Mouse (Mus musculus) heart, embryonic 10.5 days (tissue): ENCODE data around the gene Mroh3. TPM values are rescaled to one million over a fixed set of nuclear protein-coding genes. Genes with fewer than 3 reads are reported as not detected.

Experiments used
- DNase-seq: peaks from one replicate; pipeline ENCODE4 v3.0.0-alpha.2; 2017; ENCODE audit warnings: low spot score
- H3K27ac ChIP-seq: fragments of 300-500 bp; sonication (generic); 2 replicates; pipeline ENCODE4 v1.5.1; 2016; ENCODE audit warnings: mild to moderate bottlenecking
- H3K27me3 ChIP-seq: fragments of 300-500 bp; sonication (generic); 2 replicates; pipeline ENCODE4 v1.6.1; 2016; ENCODE audit warnings: mild to moderate bottlenecking; ENCODE audit not compliant: poor library complexity, insufficient read depth, severe bottlenecking
- H3K36me3 ChIP-seq: fragments of 300-500 bp; sonication (generic); 2 replicates; pipeline ENCODE4 v1.6.1; 2016; ENCODE audit warnings: mild to moderate bottlenecking, moderate library complexity
- H3K4me1 ChIP-seq: fragments of 300-500 bp; sonication (generic); 2 replicates; pipeline ENCODE4 v1.6.1; 2016; ENCODE audit warnings: mild to moderate bottlenecking
- H3K4me3 ChIP-seq: fragments of 300-500 bp; sonication (generic); 2 replicates; pipeline ENCODE4 v1.5.1; 2016; ENCODE audit warnings: mild to moderate bottlenecking, moderate library complexity
- H3K9me3 ChIP-seq: fragments of 300-500 bp; sonication (generic); 2 replicates; pipeline ENCODE4 v1.6.1; 2016; ENCODE audit warnings: mild to moderate bottlenecking, moderate library complexity
- WGBS: fragments of 180-500 bp; shearing (Covaris S2); methylation state at CpG from one replicate; pipeline ENCODE4 v1.1.7; 2016; 5-methylcytosine and 5-hydroxymethylcytosine counted together
- polyA plus RNA-seq: library from polyadenylated mRNA; unstranded; fragments of >200 nt; fragmentation: Nextera tagmentation; extraction: Ambion mirVana; gene quantifications from 2 replicates; pipeline ENCODE4 v1.2.1, GENCODE M21; 2016

Gene Mroh3
- polyA plus RNA-seq, 1 experiment from 2014 or later, result 0.11 TPM

- Histone ChIP-seq H3K4me1 (peaks cover 13% of the 10 kb centered on the region), H3K36me3 (no peaks in the 10 kb centered on the region), H3K27me3 (peaks cover 19% of the 10 kb centered on the region; the same call in 1 of the 2 replicates), H3K4me3 (no peak overlapping the region), H3K9me3 (no peaks in the 10 kb centered on the region), H3K27ac (no peak overlapping the region)
- WGBS, result 85% methylated on average over 4 of the region's 4 CpGs
- DNase-seq, result no peak
Observed at GRCm38 (mm10) chr1:136238495-136238894, 25.9 kb upstream of the Mroh3 start.

- H3K4me1 ChIP-seq, result peaks cover 40% of the 10 kb centered on the region
- WGBS, result 3% methylated on average over 9 of the region's 9 CpGs
- peak overlapping the region; percentile 82 for H3K27ac ChIP-seq
- H3K36me3 ChIP-seq, result no peaks in the 10 kb centered on the region
- H3K4me3 ChIP-seq, result peak overlapping the region; percentile 70
- peaks cover 56% of the 10 kb centered on the region for H3K27me3 ChIP-seq
- no peaks in the 10 kb centered on the region for H3K9me3 ChIP-seq
- no peak for DNase-seq
Observed at GRCm38 (mm10) chr1:136234595-136235092, 22.0 kb upstream of the Mroh3 start.

GRCm38 (mm10) chr1:136233892-136234594 lies 21.4 kb upstream of the Mroh3 start, which contains the start of gene Inava:
Inava (minus strand) TSS chr1:136234264.
- WGBS, result under 1% methylated on average over 48 of the region's 51 CpGs
- Histone ChIP-seq H3K27ac (peak within 1 kb of the TSS; percentile 82), H3K4me1 (peaks cover 46% of the 10 kb centered on the region), H3K36me3 (no peaks in the 10 kb centered on the region), H3K9me3 (no peaks in the 10 kb centered on the region), H3K27me3 (peaks cover 62% of the 10 kb centered on the region), H3K4me3 (peak within 1 kb of the TSS; percentile 70)
- peak; percentile 85 for DNase-seq

- Histone ChIP-seq H3K9me3 (no peaks in the 10 kb centered on the region), H3K4me3 (peak overlapping the region; percentile 70), H3K27me3 (peaks cover 67% of the 10 kb centered on the region), H3K36me3 (no peaks in the 10 kb centered on the region), H3K4me1 (peaks cover 55% of the 10 kb centered on the region), H3K27ac (peak overlapping the region; percentile 82)
- DNase-seq, result no peak
- WGBS, result under 1% methylated on average over 23 of the region's 23 CpGs
Observed at GRCm38 (mm10) chr1:136232986-136233790, 20.6 kb upstream of the Mroh3 start.

- no peaks in the 10 kb centered on the region for H3K36me3 ChIP-seq
- H3K4me3 ChIP-seq, result peak overlapping the region; percentile 70
- no peak for DNase-seq
- 8% methylated on average over 9 of the region's 9 CpGs for WGBS
- no peaks in the 10 kb centered on the region for H3K9me3 ChIP-seq
- no peak overlapping the region for H3K27ac ChIP-seq
- peaks cover 63% of the 10 kb centered on the region for H3K4me1 ChIP-seq
- peaks cover 74% of the 10 kb centered on the region for H3K27me3 ChIP-seq
Observed at GRCm38 (mm10) chr1:136232285-136232926, 19.8 kb upstream of the Mroh3 start.

- 7% methylated on average over 6 of the region's 6 CpGs for WGBS
- Histone ChIP-seq H3K4me3 (peak overlapping the region; percentile 70), H3K27me3 (peaks cover 82% of the 10 kb centered on the region), H3K36me3 (no peaks in the 10 kb centered on the region), H3K9me3 (no peaks in the 10 kb centered on the region), H3K27ac (no peak overlapping the region), H3K4me1 (peaks cover 66% of the 10 kb centered on the region)
- DNase-seq, result no peak
Observed at GRCm38 (mm10) chr1:136231596-136231995, 19.0 kb upstream of the Mroh3 start.

- no peak overlapping the region for H3K4me3 ChIP-seq
- 34% methylated on average over 11 of the region's 11 CpGs for WGBS
- H3K36me3 ChIP-seq, result no peaks in the 10 kb centered on the region
- peak overlapping the region; percentile 72 for H3K27ac ChIP-seq
- peaks cover 72% of the 10 kb centered on the region for H3K27me3 ChIP-seq
- H3K9me3 ChIP-seq, result no peaks in the 10 kb centered on the region
- peaks cover 66% of the 10 kb centered on the region for H3K4me1 ChIP-seq
- no peak for DNase-seq
Observed at GRCm38 (mm10) chr1:136230201-136230600, 17.6 kb upstream of the Mroh3 start.

- H3K4me3 ChIP-seq, result no peak overlapping the region
- peaks cover 58% of the 10 kb centered on the region for H3K4me1 ChIP-seq
- H3K27me3 ChIP-seq, result peaks cover 68% of the 10 kb centered on the region
- 44% methylated on average over 6 of the region's 6 CpGs for WGBS
- no peak for DNase-seq
- H3K36me3 ChIP-seq, result peaks cover 6% of the 10 kb centered on the region; the same call in 1 of the 2 replicates
- H3K27ac ChIP-seq, result 0 out of 2 replicates have a peak overlapping the region, but pooled peaks have one; percentile 30
- no peaks in the 10 kb centered on the region for H3K9me3 ChIP-seq
Observed at GRCm38 (mm10) chr1:136229040-136229373, 16.4 kb upstream of the Mroh3 start.

- peaks cover 6% of the 10 kb centered on the region; the same call in 1 of the 2 replicates for H3K36me3 ChIP-seq
- 9% methylated on average over 13 of the region's 13 CpGs for WGBS
- peak overlapping the region; percentile 71 for H3K27ac ChIP-seq
- H3K4me1 ChIP-seq, result peaks cover 52% of the 10 kb centered on the region
- DNase-seq, result no peak
- no peaks in the 10 kb centered on the region for H3K9me3 ChIP-seq
- peaks cover 63% of the 10 kb centered on the region for H3K27me3 ChIP-seq
- H3K4me3 ChIP-seq, result peak overlapping the region; percentile 13; the same call in 1 of the 2 replicates
Observed at GRCm38 (mm10) chr1:136228328-136229039, 15.9 kb upstream of the Mroh3 start.

GRCm38 (mm10) chr1:136227870-136228269 lies 15.2 kb upstream of the Mroh3 start:
- H3K9me3 ChIP-seq, result no peaks in the 10 kb centered on the region
- 0 out of 2 replicates have a peak overlapping the region, but pooled peaks have one; percentile 19 for H3K27ac ChIP-seq
- H3K4me1 ChIP-seq, result peaks cover 51% of the 10 kb centered on the region
- H3K4me3 ChIP-seq, result no peak overlapping the region
- DNase-seq, result no peak
- WGBS, result 70% methylated on average over 4 of the region's 4 CpGs
- H3K36me3 ChIP-seq, result peaks cover 6% of the 10 kb centered on the region; the same call in 1 of the 2 replicates
- H3K27me3 ChIP-seq, result peaks cover 58% of the 10 kb centered on the region

- WGBS, result 71% methylated on average over 8 of the region's 8 CpGs
- Histone ChIP-seq H3K36me3 (peaks cover 8% of the 10 kb centered on the region; the same call in 1 of the 2 replicates), H3K9me3 (no peaks in the 10 kb centered on the region), H3K27ac (no peak overlapping the region), H3K4me3 (no peak overlapping the region), H3K4me1 (peaks cover 45% of the 10 kb centered on the region), H3K27me3 (peaks cover 46% of the 10 kb centered on the region)
- no peak for DNase-seq
Observed at GRCm38 (mm10) chr1:136226626-136227025, 14.0 kb upstream of the Mroh3 start.

GRCm38 (mm10) chr1:136225846-136226245 lies 13.2 kb upstream of the Mroh3 start:
- Histone ChIP-seq H3K36me3 (peaks cover 8% of the 10 kb centered on the region; the same call in 1 of the 2 replicates), H3K27ac (no peak overlapping the region), H3K9me3 (no peaks in the 10 kb centered on the region), H3K4me1 (peaks cover 38% of the 10 kb centered on the region), H3K27me3 (peaks cover 38% of the 10 kb centered on the region), H3K4me3 (no peak overlapping the region)
- DNase-seq, result no peak
- 88% methylated on average over 8 of the region's 8 CpGs for WGBS
